Comparison of ENCODE assay signal across 25 mouse cellular contexts in the genomic region with DNA sequence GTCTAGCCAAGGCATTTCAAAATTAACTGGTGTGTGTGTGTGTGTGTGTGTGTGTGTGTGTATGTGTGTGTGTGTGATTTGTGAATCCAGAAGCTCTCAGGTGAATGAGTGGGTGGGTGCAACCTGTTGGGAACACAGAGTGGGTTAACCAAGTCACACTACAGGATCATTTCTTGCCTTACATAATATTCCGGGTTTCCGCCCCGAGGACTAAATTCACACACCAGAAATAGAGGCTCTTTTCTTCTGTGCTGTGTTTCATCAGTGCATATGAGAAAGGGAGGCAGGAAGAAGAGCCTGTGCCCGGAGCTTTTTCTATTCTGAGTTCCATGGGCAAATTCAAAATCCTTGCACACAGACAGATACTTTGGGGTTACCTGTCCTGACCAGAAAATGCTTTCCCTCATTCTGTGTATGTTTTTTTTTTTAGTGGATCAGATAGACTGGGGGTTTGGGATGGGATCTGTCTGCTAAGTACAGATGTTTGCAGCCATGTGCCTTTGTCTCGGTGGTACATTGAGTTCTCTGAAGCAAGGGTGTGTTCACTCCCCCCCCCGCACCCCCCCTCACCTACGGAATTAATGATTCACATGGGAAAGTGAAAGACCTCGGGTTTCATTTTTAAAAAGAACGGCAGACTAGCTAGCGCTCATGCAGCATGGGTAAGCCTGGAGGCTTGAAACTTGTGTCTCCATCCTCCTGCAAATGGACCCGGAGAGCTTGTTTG. TPM values are rescaled to one million over a fixed set of nuclear protein-coding genes. Genes with fewer than 3 reads are reported as not detected.
DNase-seq lines count a peak whose midpoint lies in the region; ATAC-seq lines count a peak whose summit lies in the region.
"Had no signal": no experiment of that assay in that cellular context is flagged by ENCODE, and none has a peak within 500 bp of the region (broad histone marks: within the 10 kb centered on the region; RNA-seq: fewer than 3 reads in every experiment).

No protein-coding gene starts in this region.

- no peaks in the 10 kb centered on the region for H3K27me3 ChIP-seq in midbrain, embryonic 11.5 days (ENCODE audit: control insufficient read depth, insufficient read depth, low read length)
- H3K27me3 ChIP-seq in midbrain, embryonic 14.5 days (ENCODE audit: control insufficient read depth, insufficient read depth, low read length) = no peaks in the 10 kb centered on the region
- no peaks in the 10 kb centered on the region for H3K27me3 ChIP-seq in liver, embryonic 15.5 days
- H3K27me3 ChIP-seq in hindbrain, embryonic 14.5 days (ENCODE audit: control insufficient read depth, insufficient read depth, low read length) = no peaks in the 10 kb centered on the region
- H3K27me3 ChIP-seq: embryonic facial prominence, embryonic 12.5 days; heart, embryonic 12.5 days; lung, embryonic 15.5 days had no signal

- no peaks in the 10 kb centered on the region for H3K9me3 ChIP-seq in midbrain, embryonic 11.5 days (ENCODE audit: control insufficient read depth, low read length)
- H3K9me3 ChIP-seq in midbrain, embryonic 14.5 days (ENCODE audit: control insufficient read depth, low read length) = no peaks in the 10 kb centered on the region
- no peaks in the 10 kb centered on the region for H3K9me3 ChIP-seq in liver, embryonic 15.5 days (replicated peaks)
- no peaks in the 10 kb centered on the region for H3K9me3 ChIP-seq in hindbrain, embryonic 14.5 days (ENCODE audit: control insufficient read depth, low read length)
- H3K9me3 ChIP-seq: embryonic facial prominence, embryonic 12.5 days; heart, embryonic 12.5 days; hindbrain, embryonic 10.5 days; limb, embryonic 10.5 days; lung, embryonic 15.5 days had no signal

- no peak overlapping the region for H3K4me3 ChIP-seq in midbrain, embryonic 11.5 days (ENCODE audit: low read depth, low read length)
- no peak overlapping the region for H3K4me3 ChIP-seq in midbrain, embryonic 14.5 days (replicated peaks; ENCODE audit: low read depth, low read length)
- H3K4me3 ChIP-seq in liver, embryonic 15.5 days (replicated peaks) = no peak overlapping the region
- H3K4me3 ChIP-seq in hindbrain, embryonic 14.5 days (replicated peaks; ENCODE audit: low read length) = no peak overlapping the region
- H3K4me3 ChIP-seq: embryonic facial prominence, embryonic 12.5 days; heart, embryonic 12.5 days; hindbrain, embryonic 10.5 days; limb, embryonic 10.5 days; lung, embryonic 15.5 days had no signal

- no peaks in the 10 kb centered on the region for H3K36me3 ChIP-seq in midbrain, embryonic 11.5 days (ENCODE audit: control insufficient read depth, insufficient read depth, low read length)
- no peaks in the 10 kb centered on the region for H3K36me3 ChIP-seq in midbrain, embryonic 14.5 days (ENCODE audit: control insufficient read depth, insufficient read depth, low read length)
- H3K36me3 ChIP-seq in liver, embryonic 15.5 days (replicated peaks) = no peaks in the 10 kb centered on the region
- H3K36me3 ChIP-seq in hindbrain, embryonic 14.5 days (replicated peaks; ENCODE audit: control insufficient read depth, insufficient read depth) = no peaks in the 10 kb centered on the region
- H3K36me3 ChIP-seq: embryonic facial prominence, embryonic 12.5 days; heart, embryonic 12.5 days; hindbrain, embryonic 10.5 days; limb, embryonic 10.5 days; lung, embryonic 15.5 days had no signal

- no peak overlapping the region for H3K27ac ChIP-seq in midbrain, embryonic 11.5 days (ENCODE audit: low read depth, low read length)
- no peak overlapping the region for H3K27ac ChIP-seq in midbrain, embryonic 14.5 days (replicated peaks; ENCODE audit: low read depth, low read length)
- H3K27ac ChIP-seq in liver, embryonic 15.5 days (replicated peaks) = no peak overlapping the region
- H3K27ac ChIP-seq in hindbrain, embryonic 14.5 days = no peak overlapping the region
- H3K27ac ChIP-seq: embryonic facial prominence, embryonic 12.5 days; hindbrain, embryonic 10.5 days; hindbrain, postnatal 0 days; kidney, postnatal 0 days; limb, embryonic 10.5 days; lung, embryonic 15.5 days had no signal

- H3K9ac ChIP-seq in midbrain, embryonic 11.5 days (ENCODE audit: low read length) = no peak overlapping the region
- H3K9ac ChIP-seq in midbrain, embryonic 14.5 days (replicated peaks; ENCODE audit: low read length) = no peak overlapping the region
- H3K9ac ChIP-seq in liver, embryonic 15.5 days = no peak overlapping the region
- H3K9ac ChIP-seq in hindbrain, embryonic 14.5 days = no peak overlapping the region
- H3K9ac ChIP-seq: embryonic facial prominence, embryonic 12.5 days; heart, embryonic 12.5 days; lung, embryonic 15.5 days had no signal

- peak; percentile 73 for ATAC-seq in frontal cortex, adult (ENCODE audit: low TSS enrichment)
- no peak for ATAC-seq in midbrain, embryonic 11.5 days (ENCODE audit: low FRiP score)
- no peak for ATAC-seq in midbrain, embryonic 14.5 days (ENCODE audit: low FRiP score, low TSS enrichment)
- ATAC-seq in liver, embryonic 15.5 days (ENCODE audit: insufficient read depth) = no peak
- ATAC-seq in hindbrain, embryonic 14.5 days (ENCODE audit: low FRiP score) = no peak
- ATAC-seq: forebrain, embryonic 14.5 days; hindbrain, postnatal 0 days had no signal

- WGBS in midbrain, embryonic 11.5 days = 86% methylated on average over 11 of the region's 11 CpGs
- 87% methylated on average over 11 of the region's 11 CpGs for WGBS in midbrain, embryonic 14.5 days
- 61% methylated on average over 11 of the region's 11 CpGs for WGBS in liver, embryonic 15.5 days (ENCODE audit: insufficient replicate concordance)
- WGBS in hindbrain, embryonic 14.5 days = 86% methylated on average over 11 of the region's 11 CpGs

- no peak overlapping the region for H3K4me2 ChIP-seq in midbrain, embryonic 11.5 days
- H3K4me2 ChIP-seq in midbrain, embryonic 14.5 days (ENCODE audit: low read length) = no peak overlapping the region
- peak overlapping the region; percentile 15; the same call in 1 of the 2 replicates for H3K4me2 ChIP-seq in liver, embryonic 15.5 days
- no peak overlapping the region for H3K4me2 ChIP-seq in hindbrain, embryonic 14.5 days (replicated peaks)
- H3K4me2 ChIP-seq: embryonic facial prominence, embryonic 12.5 days; heart, embryonic 12.5 days; lung, embryonic 15.5 days had no signal

- DNase-seq in frontal cortex, postnatal 10 days (ENCODE audit: low spot score in 2 of 2) = no peak
- DNase-seq in midbrain, embryonic 11.5 days (ENCODE audit: low spot score, missing footprints) = peak; percentile 31
- DNase-seq in midbrain, embryonic 14.5 days = no peak
- DNase-seq in fat pad, adult 2 months (ENCODE audit: extremely low read depth, low read depth, low spot score) = peak; percentile 33
- no peak for DNase-seq in hindbrain, embryonic 14.5 days (ENCODE audit: low spot score)
- DNase-seq in right cerebral cortex, postnatal 10 days (ENCODE audit: low spot score in 2 of 2) = no peak
- DNase-seq: adrenal gland, adult 2 months; cerebellum, adult 18-20 months; cerebellum, postnatal 14 days; gastrocnemius, postnatal 10 days; heart, adult 11 months; heart, postnatal 10 days; kidney, adult 18-20 months; lung, postnatal 4 days; thymus, postnatal 25 days had no signal

- H3K4me1 ChIP-seq in midbrain, embryonic 11.5 days (ENCODE audit: control insufficient read depth, insufficient read depth, low read length) = no peaks in the 10 kb centered on the region
- peaks cover 4% of the 10 kb centered on the region for H3K4me1 ChIP-seq in midbrain, embryonic 14.5 days (ENCODE audit: control insufficient read depth, insufficient read depth, low read length)
- H3K4me1 ChIP-seq in liver, embryonic 15.5 days (replicated peaks) = peaks cover 30% of the 10 kb centered on the region
- peaks cover 5% of the 10 kb centered on the region; the same call in 1 of the 2 replicates for H3K4me1 ChIP-seq in hindbrain, embryonic 14.5 days (replicated peaks; ENCODE audit: control insufficient read depth, insufficient read depth, low read length)
- H3K4me1 ChIP-seq: embryonic facial prominence, embryonic 12.5 days; lung, embryonic 15.5 days had no signal

RNA-seq across cellular contexts. Expression of a gene that starts 6.8 kb away (rescaled TPM):
- 131 and 145 TPM in 2 replicates for polyA plus RNA-seq in midbrain, embryonic 11.5 days (2014; fragmentation: Nextera tagmentation; extraction: Ambion mirVana)
- polyA plus RNA-seq in midbrain, embryonic 14.5 days (2014; fragmentation: Nextera tagmentation; extraction: Ambion mirVana) = 59.8 and 104 TPM in 2 replicates
- polyA plus RNA-seq in liver, embryonic 15.5 days (2015; fragmentation: Nextera tagmentation; extraction: Ambion mirVana) = 24.5 and 25.4 TPM in 2 replicates
- 99.4 and 117 TPM in 2 replicates for polyA plus RNA-seq in hindbrain, embryonic 14.5 days (2014; fragmentation: Nextera tagmentation; extraction: Ambion mirVana)

RNA-seq across cellular contexts. Expression of a gene that starts 35.1 kb away (rescaled TPM):
- 16.0 and 18.7 TPM in 2 replicates for polyA plus RNA-seq in midbrain, embryonic 11.5 days (2014; fragmentation: Nextera tagmentation; extraction: Ambion mirVana)
- 18.2 and 19.0 TPM in 2 replicates for polyA plus RNA-seq in midbrain, embryonic 14.5 days (2014; fragmentation: Nextera tagmentation; extraction: Ambion mirVana)
- polyA plus RNA-seq in liver, embryonic 15.5 days (2015; fragmentation: Nextera tagmentation; extraction: Ambion mirVana) = 3.3 and 3.7 TPM in 2 replicates
- 15.9 and 18.8 TPM in 2 replicates for polyA plus RNA-seq in hindbrain, embryonic 14.5 days (2014; fragmentation: Nextera tagmentation; extraction: Ambion mirVana)

Comparison
In these comparisons a context has a peak if more than half of its experiments do, and no peak if none do; other contexts are left out.
1. DNase-seq: peak in midbrain, embryonic 11.5 days (single experiment) and fat pad, adult 2 months (single experiment); none in frontal cortex, postnatal 10 days (0 of 2), midbrain, embryonic 14.5 days (single experiment), hindbrain, embryonic 14.5 days (single experiment) and right cerebral cortex, postnatal 10 days (0 of 2).